Mouse (Mus musculus): Measurements from ENCODE around the gene Wdr35. TPM values are rescaled to one million over a fixed set of nuclear protein-coding genes. Genes with fewer than 3 reads are reported as not detected.

Wdr35 gene
- polyA plus RNA-seq, 1 experiment from 2014 or later, result 8.2 TPM

DNA sequence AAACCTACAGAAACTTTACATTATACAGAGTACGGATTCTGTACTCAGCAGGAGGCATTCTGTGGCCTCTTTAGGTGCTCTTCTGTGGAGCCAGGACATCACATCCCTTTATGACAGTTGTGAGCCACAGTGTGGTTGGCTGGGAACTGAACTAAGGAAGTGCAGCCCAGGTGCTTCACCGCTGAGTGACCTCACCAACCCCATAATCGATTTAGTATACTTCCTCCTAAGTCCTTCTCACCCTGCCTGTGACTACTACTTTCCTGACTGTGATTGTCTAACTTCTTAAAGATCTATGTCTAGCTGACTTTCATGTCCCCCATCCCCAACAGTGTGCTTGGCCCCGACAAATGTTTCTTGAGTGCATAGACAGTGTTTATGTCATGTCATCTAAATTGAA is 24.6 kb downstream of the Wdr35 start:
- Histone ChIP-seq H3K36me3 (ENCODE audit: control insufficient read depth, insufficient read depth, low read length) (no peaks in the 10 kb centered on the region), H3K4me2 (ENCODE audit: low read depth, low read length) (no peak overlapping the region), H3K4me3 (ENCODE audit: low read length) (no peak overlapping the region), H3K9ac (ENCODE audit: low read depth, low read length) (no peak overlapping the region), H3K9me3 (ENCODE audit: control insufficient read depth, low read length) (no peaks in the 10 kb centered on the region), H3K27me3 (replicated peaks; ENCODE audit: control insufficient read depth, insufficient read depth, low read length) (no peaks in the 10 kb centered on the region), H3K4me1 (ENCODE audit: control insufficient read depth, insufficient read depth, low read length) (no peaks in the 10 kb centered on the region), H3K27ac (ENCODE audit: low read length) (no peak overlapping the region)
- ATAC-seq, result no peak
- WGBS, result 91% methylated on average over 4 of the region's 4 CpGs

DNA sequence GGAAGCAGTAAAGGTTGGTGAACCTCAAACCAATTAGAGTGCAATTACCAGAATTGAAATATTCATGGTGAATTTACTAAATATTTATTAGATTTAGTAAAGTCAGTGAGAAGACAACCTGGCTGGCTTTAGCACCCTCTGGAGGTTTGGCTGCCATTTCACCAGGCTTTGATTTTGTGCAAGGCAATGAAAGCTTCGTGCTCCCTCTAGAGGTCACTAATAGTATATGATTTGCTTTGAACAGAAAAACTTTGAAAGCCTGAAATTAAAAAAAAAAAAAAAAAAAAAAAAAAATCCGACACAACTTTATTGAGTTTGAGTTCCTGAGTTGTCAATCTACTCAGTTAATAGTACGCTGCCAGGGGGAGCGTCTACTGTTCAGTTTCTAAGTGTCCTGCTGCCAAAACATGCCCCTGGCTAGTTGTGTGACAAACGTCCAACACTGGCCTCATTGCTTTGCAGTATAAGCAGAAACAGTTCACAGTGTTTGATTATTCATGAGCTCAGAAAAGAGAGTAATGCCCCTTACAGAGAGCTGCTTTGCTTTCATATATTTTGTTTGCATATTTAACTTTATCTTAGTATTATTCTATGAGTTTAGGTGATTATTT is 28.5 kb downstream of the Wdr35 start:
- Histone ChIP-seq H3K4me1 (ENCODE audit: control insufficient read depth, insufficient read depth, low read length) (no peaks in the 10 kb centered on the region), H3K9me3 (ENCODE audit: control insufficient read depth, low read length) (no peaks in the 10 kb centered on the region), H3K27ac (ENCODE audit: low read length) (no peak overlapping the region), H3K9ac (ENCODE audit: low read depth, low read length) (no peak overlapping the region), H3K4me2 (ENCODE audit: low read depth, low read length) (no peak overlapping the region), H3K27me3 (replicated peaks; ENCODE audit: control insufficient read depth, insufficient read depth, low read length) (no peaks in the 10 kb centered on the region), H3K4me3 (ENCODE audit: low read length) (no peak overlapping the region), H3K36me3 (ENCODE audit: control insufficient read depth, insufficient read depth, low read length) (no peaks in the 10 kb centered on the region)
- 0 out of 2 replicates have a peak, but pooled peaks have one; percentile 28 for ATAC-seq
- WGBS, result 16% methylated on average over 5 of the region's 5 CpGs

DNA sequence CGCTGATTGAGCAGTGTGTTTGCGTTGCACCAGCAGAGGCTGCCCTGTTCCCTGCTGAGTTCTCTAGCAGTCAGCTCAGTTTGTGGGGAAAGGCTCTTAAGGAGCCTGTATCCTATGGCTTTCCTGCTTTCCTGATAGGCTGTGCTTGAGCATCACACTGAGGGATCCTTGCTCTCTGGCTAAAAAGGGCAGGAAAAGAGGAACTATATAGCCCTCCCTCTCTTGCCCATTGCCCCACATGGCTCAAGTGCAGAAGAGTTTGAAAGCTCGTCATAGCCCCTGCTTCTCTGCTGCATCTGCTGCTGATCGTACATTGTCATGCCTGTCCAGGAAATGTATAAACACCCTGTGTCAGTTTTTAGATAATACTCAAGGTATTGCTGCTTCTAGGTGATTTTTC is 33.5 kb downstream of the Wdr35 start:
- WGBS, result 62% methylated on average over 4 of the region's 4 CpGs
- H3K4me2 ChIP-seq (ENCODE audit: low read depth, low read length), result no peak overlapping the region
- no peak for ATAC-seq
- no peaks in the 10 kb centered on the region for H3K36me3 ChIP-seq (ENCODE audit: control insufficient read depth, insufficient read depth, low read length)
- H3K27ac ChIP-seq (ENCODE audit: low read length), result no peak overlapping the region
- no peaks in the 10 kb centered on the region for H3K27me3 ChIP-seq (replicated peaks; ENCODE audit: control insufficient read depth, insufficient read depth, low read length)
- H3K4me1 ChIP-seq (ENCODE audit: control insufficient read depth, insufficient read depth, low read length), result no peaks in the 10 kb centered on the region
- H3K9ac ChIP-seq (ENCODE audit: low read depth, low read length), result no peak overlapping the region
- H3K9me3 ChIP-seq (ENCODE audit: control insufficient read depth, low read length), result no peaks in the 10 kb centered on the region
- H3K4me3 ChIP-seq (ENCODE audit: low read length), result no peak overlapping the region

DNA sequence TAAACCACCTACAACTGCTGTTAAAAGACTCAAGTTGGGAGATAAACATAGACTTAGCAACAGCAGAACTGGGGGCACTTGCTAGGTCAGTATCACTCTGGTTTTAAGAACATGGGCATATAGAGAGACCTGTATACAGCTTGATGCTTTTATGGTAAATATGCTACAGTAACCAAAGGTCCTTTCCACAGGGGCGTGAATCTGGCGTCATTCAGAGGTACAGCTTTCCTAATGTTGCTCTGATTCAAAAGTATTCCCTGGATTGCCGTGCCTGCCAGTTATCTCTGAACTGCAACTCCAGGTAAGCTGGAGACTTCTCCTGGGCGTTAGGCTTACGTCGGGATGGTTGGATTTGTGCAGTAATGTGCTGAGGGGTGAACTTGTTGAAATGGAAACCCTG is 34.1 kb downstream of the Wdr35 start:
- Histone ChIP-seq H3K27me3 (replicated peaks; ENCODE audit: control insufficient read depth, insufficient read depth, low read length) (no peaks in the 10 kb centered on the region), H3K4me3 (ENCODE audit: low read length) (no peak overlapping the region), H3K9ac (ENCODE audit: low read depth, low read length) (no peak overlapping the region), H3K9me3 (ENCODE audit: control insufficient read depth, low read length) (no peaks in the 10 kb centered on the region), H3K36me3 (ENCODE audit: control insufficient read depth, insufficient read depth, low read length) (no peaks in the 10 kb centered on the region), H3K4me1 (ENCODE audit: control insufficient read depth, insufficient read depth, low read length) (no peaks in the 10 kb centered on the region), H3K4me2 (ENCODE audit: low read depth, low read length) (no peak overlapping the region), H3K27ac (ENCODE audit: low read length) (no peak overlapping the region)
- WGBS, result 92% methylated on average over 6 of the region's 6 CpGs
- ATAC-seq, result no peak

DNA sequence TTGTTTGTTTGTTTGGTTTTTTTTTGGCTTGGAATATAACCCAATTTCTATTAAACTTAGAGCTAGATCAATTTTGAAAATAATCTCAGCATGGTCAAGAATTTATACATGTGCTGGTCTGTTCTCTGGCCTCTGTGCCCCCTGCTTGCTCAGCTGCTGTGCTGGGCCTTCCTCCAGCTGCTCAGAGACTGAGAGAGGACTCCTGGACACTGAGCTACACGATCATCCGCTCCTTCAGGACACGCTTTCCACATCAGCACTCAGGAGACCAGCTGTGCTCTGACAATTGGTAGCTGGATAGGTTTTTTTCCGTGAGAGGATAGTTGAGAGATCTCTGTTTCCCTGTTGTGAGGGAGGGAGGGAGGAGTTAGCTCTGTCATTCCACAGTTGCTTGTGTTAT is 36.6 kb downstream of the Wdr35 start:
- H3K9ac ChIP-seq (ENCODE audit: low read depth, low read length), result no peak overlapping the region
- H3K27ac ChIP-seq (ENCODE audit: low read length), result no peak overlapping the region
- H3K9me3 ChIP-seq (ENCODE audit: control insufficient read depth, low read length), result no peaks in the 10 kb centered on the region
- WGBS, result 63% methylated on average over 4 of the region's 4 CpGs
- no peaks in the 10 kb centered on the region for H3K27me3 ChIP-seq (replicated peaks; ENCODE audit: control insufficient read depth, insufficient read depth, low read length)
- no peaks in the 10 kb centered on the region for H3K4me1 ChIP-seq (ENCODE audit: control insufficient read depth, insufficient read depth, low read length)
- no peaks in the 10 kb centered on the region for H3K36me3 ChIP-seq (ENCODE audit: control insufficient read depth, insufficient read depth, low read length)
- no peak for ATAC-seq
- H3K4me3 ChIP-seq (ENCODE audit: low read length), result no peak overlapping the region
- no peak overlapping the region for H3K4me2 ChIP-seq (ENCODE audit: low read depth, low read length)

DNA sequence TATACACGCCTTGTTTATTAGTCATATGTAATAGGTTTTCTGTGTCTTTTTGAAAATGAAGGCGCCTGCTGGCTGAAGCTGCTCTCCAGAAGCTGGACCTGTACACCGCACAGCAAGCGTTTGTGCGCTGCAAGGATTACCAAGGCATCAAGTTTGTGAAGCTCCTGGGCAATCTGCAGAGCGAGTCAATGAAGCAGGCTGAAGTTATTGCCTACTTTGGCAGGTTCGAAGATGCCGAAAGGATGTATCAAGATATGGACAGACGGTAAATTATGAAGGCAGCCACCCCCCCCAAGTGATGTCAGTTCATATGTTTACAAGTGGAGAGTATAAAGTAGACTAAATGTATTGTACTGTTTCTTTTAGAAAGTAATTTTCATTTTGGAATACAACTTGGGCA is 42.7 kb downstream of the Wdr35 start:
- Histone ChIP-seq H3K36me3 (ENCODE audit: control insufficient read depth, insufficient read depth, low read length) (no peaks in the 10 kb centered on the region), H3K27ac (ENCODE audit: low read length) (no peak overlapping the region), H3K9me3 (ENCODE audit: control insufficient read depth, low read length) (no peaks in the 10 kb centered on the region), H3K4me2 (ENCODE audit: low read depth, low read length) (no peak overlapping the region), H3K4me3 (ENCODE audit: low read length) (no peak overlapping the region), H3K27me3 (replicated peaks; ENCODE audit: control insufficient read depth, insufficient read depth, low read length) (no peaks in the 10 kb centered on the region), H3K9ac (ENCODE audit: low read depth, low read length) (no peak overlapping the region), H3K4me1 (ENCODE audit: control insufficient read depth, insufficient read depth, low read length) (no peaks in the 10 kb centered on the region)
- 95% methylated on average over 9 of the region's 9 CpGs for WGBS
- no peak for ATAC-seq

DNA sequence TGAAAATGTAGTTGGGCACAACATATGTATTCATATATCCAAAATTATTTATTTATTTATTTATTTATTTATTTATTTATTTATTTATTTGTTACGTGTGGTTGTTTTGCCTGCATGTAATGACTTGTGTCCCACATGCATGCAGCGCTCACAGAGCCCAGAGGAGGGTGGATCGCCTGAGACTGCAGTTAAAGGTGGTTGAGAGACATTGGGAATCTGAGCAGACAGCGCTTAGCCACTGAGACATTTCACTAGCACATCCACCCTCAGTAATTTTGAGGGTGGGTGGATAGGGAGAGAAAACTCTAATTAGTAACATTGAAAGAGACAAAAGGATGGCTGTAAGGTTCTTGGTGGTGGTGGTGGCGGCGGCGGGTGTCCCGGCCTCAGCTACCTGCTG is 46.7 kb downstream of the Wdr35 start:
- WGBS, result 93% methylated on average over 8 of the region's 8 CpGs
- no peaks in the 10 kb centered on the region for H3K4me1 ChIP-seq (ENCODE audit: control insufficient read depth, insufficient read depth, low read length)
- no peak overlapping the region for H3K27ac ChIP-seq (ENCODE audit: low read length)
- no peak for ATAC-seq
- H3K36me3 ChIP-seq (ENCODE audit: control insufficient read depth, insufficient read depth, low read length), result no peaks in the 10 kb centered on the region
- no peak overlapping the region for H3K4me3 ChIP-seq (ENCODE audit: low read length)
- H3K27me3 ChIP-seq (replicated peaks; ENCODE audit: control insufficient read depth, insufficient read depth, low read length), result no peaks in the 10 kb centered on the region
- no peaks in the 10 kb centered on the region for H3K9me3 ChIP-seq (ENCODE audit: control insufficient read depth, low read length)
- no peak overlapping the region for H3K4me2 ChIP-seq (ENCODE audit: low read depth, low read length)
- H3K9ac ChIP-seq (ENCODE audit: low read depth, low read length), result no peak overlapping the region

DNA sequence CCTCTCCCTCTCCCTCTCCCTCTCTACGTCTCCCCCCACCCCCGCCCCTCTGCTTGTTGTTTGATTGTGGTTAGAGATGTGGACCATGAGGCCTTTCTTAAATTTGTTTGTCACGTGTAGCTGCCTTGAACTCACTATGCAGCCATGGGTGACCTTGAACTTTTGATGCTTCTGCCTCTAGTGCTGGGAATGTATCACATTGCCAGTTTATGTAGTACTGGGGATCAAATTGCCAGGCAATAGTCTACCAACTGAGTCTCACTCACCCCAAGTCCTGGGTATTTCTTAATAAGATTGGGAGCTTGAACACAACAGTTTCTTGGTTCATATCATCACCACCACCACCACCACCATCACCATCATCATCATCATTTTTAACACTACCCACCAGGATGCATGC is 47.3 kb downstream of the Wdr35 start:
- Histone ChIP-seq H3K9me3 (ENCODE audit: control insufficient read depth, low read length) (no peaks in the 10 kb centered on the region), H3K27me3 (replicated peaks; ENCODE audit: control insufficient read depth, insufficient read depth, low read length) (no peaks in the 10 kb centered on the region), H3K27ac (ENCODE audit: low read length) (no peak overlapping the region), H3K4me1 (ENCODE audit: control insufficient read depth, insufficient read depth, low read length) (no peaks in the 10 kb centered on the region), H3K36me3 (ENCODE audit: control insufficient read depth, insufficient read depth, low read length) (no peaks in the 10 kb centered on the region), H3K4me3 (ENCODE audit: low read length) (no peak overlapping the region), H3K9ac (ENCODE audit: low read depth, low read length) (no peak overlapping the region), H3K4me2 (ENCODE audit: low read depth, low read length) (no peak overlapping the region)
- ATAC-seq, result no peak
- WGBS, result 78% methylated on average over 3 of the region's 3 CpGs

DNA sequence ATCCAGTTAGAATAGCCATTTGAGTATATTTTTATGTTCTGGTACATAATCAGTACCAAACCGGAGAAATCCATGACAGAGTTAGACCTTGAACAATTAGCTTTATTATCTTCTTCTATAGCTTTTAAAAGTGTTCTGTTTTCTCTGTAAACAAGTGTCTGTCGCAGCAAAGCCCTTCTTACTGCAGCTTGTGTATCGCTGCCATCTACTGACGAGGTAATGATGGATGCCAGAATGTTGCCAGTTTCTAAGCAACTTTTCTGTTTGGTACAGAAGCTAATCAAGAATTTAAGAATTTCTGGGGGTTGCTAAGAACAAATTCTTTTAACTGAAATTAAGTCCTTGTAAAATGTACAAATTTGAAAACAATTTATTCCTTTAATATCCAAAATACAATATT is 49.3 kb downstream of the Wdr35 start:
- ATAC-seq, result no peak
- Histone ChIP-seq H3K9ac (ENCODE audit: low read depth, low read length) (no peak overlapping the region), H3K27me3 (replicated peaks; ENCODE audit: control insufficient read depth, insufficient read depth, low read length) (no peaks in the 10 kb centered on the region), H3K4me2 (ENCODE audit: low read depth, low read length) (no peak overlapping the region), H3K9me3 (ENCODE audit: control insufficient read depth, low read length) (no peaks in the 10 kb centered on the region), H3K4me3 (ENCODE audit: low read length) (no peak overlapping the region), H3K27ac (ENCODE audit: low read length) (no peak overlapping the region), H3K36me3 (ENCODE audit: control insufficient read depth, insufficient read depth, low read length) (no peaks in the 10 kb centered on the region), H3K4me1 (ENCODE audit: control insufficient read depth, insufficient read depth, low read length) (no peaks in the 10 kb centered on the region)
- 54% methylated on average over 4 of the region's 4 CpGs for WGBS

DNA sequence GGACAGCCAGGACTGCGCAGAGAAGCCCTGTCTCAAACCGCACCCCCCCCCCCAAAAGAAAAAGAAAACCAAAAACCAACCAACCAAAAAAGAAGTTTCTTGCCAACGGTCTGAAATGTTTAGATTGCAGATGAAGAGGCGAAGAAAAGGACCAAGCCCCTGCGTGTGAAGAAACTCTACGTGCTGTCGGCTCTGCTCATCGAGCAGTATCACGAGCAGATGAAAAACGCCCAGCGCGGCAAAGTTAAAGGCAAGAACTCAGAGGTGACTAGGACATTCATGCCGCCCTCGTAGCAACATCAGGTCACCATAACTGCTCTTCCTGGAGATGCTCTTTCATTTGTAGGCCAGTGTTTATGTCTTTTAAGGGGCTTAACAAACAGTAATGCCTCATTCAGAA is 50.4 kb downstream of the Wdr35 start:
- ATAC-seq, result no peak
- H3K36me3 ChIP-seq (ENCODE audit: control insufficient read depth, insufficient read depth, low read length), result no peaks in the 10 kb centered on the region
- no peaks in the 10 kb centered on the region for H3K4me1 ChIP-seq (ENCODE audit: control insufficient read depth, insufficient read depth, low read length)
- no peak overlapping the region for H3K4me3 ChIP-seq (ENCODE audit: low read length)
- H3K9me3 ChIP-seq (ENCODE audit: control insufficient read depth, low read length), result no peaks in the 10 kb centered on the region
- H3K27ac ChIP-seq (ENCODE audit: low read length), result no peak overlapping the region
- H3K4me2 ChIP-seq (ENCODE audit: low read depth, low read length), result no peak overlapping the region
- no peaks in the 10 kb centered on the region for H3K27me3 ChIP-seq (replicated peaks; ENCODE audit: control insufficient read depth, insufficient read depth, low read length)
- H3K9ac ChIP-seq (ENCODE audit: low read depth, low read length), result no peak overlapping the region
- 93% methylated on average over 14 of the region's 14 CpGs for WGBS
